Mouse (Mus musculus) embryo, embryonic 10 days (tissue): ENCODE measurements around the gene Vmn1r188.
"Not testable (repeated sequence)": the region's sequence is repeated elsewhere in the genome, so short reads cannot be mapped to it uniquely, and the experiment has no call there.

Experiments
- DNase-seq: peaks from one replicate; pipeline ENCODE4 v3.0.0-alpha.2; 2015; ENCODE audit warnings: low spot score

Vmn1r188 gene

GRCm38 (mm10) chr13:22049737-22050440, 34.4 kb upstream of the Vmn1r188 start:
- DNase-seq = peak; percentile 87

GRCm38 (mm10) chr13:22050591-22051522, 33.4 kb upstream of the Vmn1r188 start:
- peak; percentile 99 for DNase-seq

- no peak for DNase-seq
These were observed 32.7 kb upstream of the Vmn1r188 start for GRCm38 (mm10) chr13:22051523-22051859.

- no peak for DNase-seq
These were observed 30.5 kb upstream of the Vmn1r188 start for GRCm38 (mm10) chr13:22053754-22054153.

- DNase-seq = no peak
These were observed 22.8 kb upstream of the Vmn1r188 start for GRCm38 (mm10) chr13:22061422-22061821.

GRCm38 (mm10) chr13:22063468-22063867, 20.8 kb upstream of the Vmn1r188 start:
- no peak for DNase-seq

GRCm38 (mm10) chr13:22105724-22106123, 21.5 kb downstream of the Vmn1r188 start, which contains the start of gene Vmn1r189:
Vmn1r189 (minus strand) TSS chr13:22105824.
- DNase-seq = not testable (repeated sequence)

GRCm38 (mm10) chr13:22136495-22137293, 52.5 kb downstream of the Vmn1r188 start:
- DNase-seq = peak; percentile 4
